ENCODE assay signal across 12 mouse cellular contexts in genomic region chr8:124841775-124842174, GRCm38 (mm10). TPM values are rescaled to one million over a fixed set of nuclear protein-coding genes. Genes with fewer than 3 reads are reported as not detected.
"Had no signal": no experiment of that assay in that cellular context is flagged by ENCODE, and none has a peak within 500 bp of the region (broad histone marks: within the 10 kb centered on the region; RNA-seq: fewer than 3 reads in every experiment).

No protein-coding gene starts in this region.

- H3K4me3 ChIP-seq: left cerebral cortex, adult 2 months; limb, embryonic 10.5 days; liver, embryonic 15.5 days; midbrain, embryonic 13.5 days; stomach, embryonic 15.5 days had no signal

- H3K27ac ChIP-seq: left cerebral cortex, adult 2 months; limb, embryonic 10.5 days; liver, embryonic 15.5 days; midbrain, embryonic 13.5 days; stomach, embryonic 15.5 days had no signal

- DNase-seq: kidney, postnatal 14 days; lung, adult 2 months; lung, postnatal 36 days; right cerebral cortex, postnatal 14 days; thymus, adult 2 months; thymus, postnatal 25 days had no signal

- H3K27me3 ChIP-seq: liver, embryonic 15.5 days; midbrain, embryonic 13.5 days; stomach, embryonic 15.5 days had no signal

- H3K4me1 ChIP-seq: midbrain, embryonic 13.5 days; stomach, embryonic 15.5 days had no signal

RNA-seq across cellular contexts. Expression of gene Trim67, which starts 48.9 kb away (rescaled TPM):
- polyA plus RNA-seq: limb, embryonic 10.5 days; spleen, adult 2 months had no signal
